Mouse (Mus musculus) testis, postnatal 10 days (tissue): Measurements from ENCODE around the gene Gm29735.
"Not testable (repeated sequence)": the region's sequence is repeated elsewhere in the genome, so short reads cannot be mapped to it uniquely, and the experiment has no call there.

Experiments
- DNase-seq: peaks from one replicate; pipeline ENCODE4 v3.0.0; 2021; ENCODE audit warnings: low spot score

The Gm29735 gene

DNA sequence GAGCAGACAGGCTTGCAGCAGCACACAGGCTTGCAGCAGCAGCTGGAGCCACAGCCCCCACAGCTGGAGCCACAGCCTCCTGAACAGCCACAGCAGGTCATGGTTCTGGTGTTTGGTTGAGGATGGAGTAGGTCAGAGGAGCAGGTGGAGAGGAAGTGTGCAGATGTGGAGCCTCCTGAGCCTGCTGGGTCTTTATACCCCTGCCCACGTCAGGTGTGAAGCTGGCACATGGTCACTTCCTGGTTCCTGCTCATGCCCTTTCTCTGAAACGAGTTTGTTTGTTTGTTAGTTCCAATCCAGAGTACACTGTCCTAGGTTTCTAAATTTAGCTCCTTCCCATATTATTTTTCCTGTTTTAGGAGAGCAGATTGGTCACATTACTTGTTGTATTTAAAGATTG, at the start of gene Gm29735:
TSS of gene Gm29735 (minus strand) at position 101 of the 400 bp plus-strand sequence.
- not testable (repeated sequence) for DNase-seq

DNA sequence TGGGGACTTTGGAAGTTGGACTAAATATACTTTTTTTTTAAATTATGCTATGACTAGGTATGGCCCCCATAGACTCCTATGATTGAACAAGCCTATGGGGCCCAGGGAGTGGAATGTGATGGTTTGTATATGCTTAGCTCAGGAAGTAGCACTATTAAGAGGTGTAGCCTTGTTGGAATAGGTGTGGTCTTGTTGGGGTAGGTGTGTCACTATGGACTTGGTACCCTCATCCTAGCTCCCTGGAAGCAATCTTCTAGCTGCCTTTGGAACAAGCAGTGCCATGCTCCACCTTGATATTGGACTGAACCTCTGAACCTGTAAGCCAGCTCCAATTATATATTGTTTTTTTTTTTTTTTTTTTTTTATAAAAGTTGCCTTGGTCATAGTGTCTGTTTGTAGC, 48.6 kb upstream of the Gm29735 start:
- DNase-seq = no peak

- no peak for DNase-seq
Measured at GRCm38 (mm10) chr7:142201064-142201463, 44.2 kb upstream of the Gm29735 start, which contains the start of gene Krtap5-3. Gene Krtap5-3, plus strand, starts transcription at chr7:142201364.

DNA sequence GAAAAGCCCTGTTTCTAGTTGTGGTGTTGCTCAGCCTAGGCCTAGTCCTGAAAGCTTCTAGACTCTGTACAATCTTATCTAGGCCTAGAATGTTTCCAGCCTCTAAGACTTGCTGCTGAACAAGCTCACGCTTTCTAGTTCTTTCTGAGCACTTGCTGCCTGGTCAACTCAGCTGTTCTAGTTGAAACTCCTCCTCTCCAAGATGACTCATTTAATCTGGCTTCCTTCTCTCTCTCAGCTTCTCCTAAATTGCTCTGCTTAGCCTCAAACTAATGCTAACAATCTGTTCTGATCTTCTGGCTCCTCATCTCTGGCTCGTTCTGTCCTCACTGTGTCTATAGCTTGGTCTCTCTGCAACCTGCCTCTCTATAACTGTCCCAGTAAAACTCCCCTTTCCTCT, 41.8 kb upstream of the Gm29735 start:
- DNase-seq = no peak

- no peak for DNase-seq
Measured at GRCm38 (mm10) chr7:142190289-142190688, 33.4 kb upstream of the Gm29735 start, which contains the start of gene Gm10153. Gene Gm10153, minus strand, starts transcription at chr7:142190389.

DNA sequence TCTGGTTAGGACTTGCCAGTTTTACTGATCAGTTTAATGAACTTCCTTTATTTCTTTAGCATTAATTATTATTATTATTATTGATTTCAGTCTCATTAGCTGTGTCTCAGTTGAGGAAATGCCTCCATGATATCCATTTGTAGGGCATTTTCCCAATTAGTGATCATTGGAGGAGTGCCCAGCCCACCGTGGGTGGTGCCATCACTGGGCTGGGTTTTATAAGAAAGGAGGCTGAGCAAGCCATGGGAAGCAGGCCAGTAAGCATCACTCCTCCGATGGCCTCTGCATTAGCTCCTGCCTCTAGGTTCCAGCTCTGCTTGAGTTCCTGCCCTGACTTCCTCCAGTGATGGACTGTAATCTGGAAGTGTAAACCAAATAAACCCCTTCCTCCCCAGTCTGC, 31.2 kb upstream of the Gm29735 start:
- DNase-seq = no peak

GRCm38 (mm10) chr7:142181021-142181420, 24.1 kb upstream of the Gm29735 start:
- no peak for DNase-seq

- no peak for DNase-seq
Measured at GRCm38 (mm10) chr7:142178685-142179084, 21.8 kb upstream of the Gm29735 start.

DNA sequence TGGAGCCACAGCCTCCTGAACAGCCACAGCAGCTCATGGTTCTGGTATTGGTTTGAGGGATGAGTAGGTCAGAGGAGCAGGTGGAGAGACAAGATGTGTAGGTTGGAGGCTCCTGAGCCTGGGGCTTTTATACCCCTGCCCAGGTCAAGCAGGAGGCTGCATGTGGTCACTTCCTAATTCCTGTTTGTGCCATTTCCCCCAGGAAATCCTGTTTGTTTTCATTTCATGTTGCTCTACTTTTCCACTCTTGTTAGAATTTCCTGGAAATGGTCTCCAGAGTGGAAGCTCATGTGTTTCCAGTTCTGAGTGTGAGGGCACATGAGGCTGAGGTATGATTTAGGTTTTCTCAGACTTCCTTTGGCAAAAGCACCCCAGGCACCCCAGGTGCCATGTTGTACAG, 19.0 kb upstream of the Gm29735 start, which contains the start of gene Krtap5-2:
TSS of gene Krtap5-2 (minus strand) at position 101 of the 400 bp plus-strand sequence.
- DNase-seq = not testable (repeated sequence)

- DNase-seq = no peak
Measured at GRCm38 (mm10) chr7:142169836-142170235, 12.9 kb upstream of the Gm29735 start.

- DNase-seq = not testable (repeated sequence)
Measured at GRCm38 (mm10) chr7:142165639-142166038, 8.7 kb upstream of the Gm29735 start, which contains the start of gene Gm4553. Gene Gm4553, minus strand, starts transcription at chr7:142165739.

GRCm38 (mm10) chr7:142159366-142159765, 2.5 kb upstream of the Gm29735 start:
- DNase-seq = no peak

- DNase-seq = no peak
Measured at GRCm38 (mm10) chr7:142155308-142155707, 1.6 kb downstream of the Gm29735 start.

- DNase-seq = no peak
Measured at GRCm38 (mm10) chr7:142152191-142152590, 4.7 kb downstream of the Gm29735 start.

- DNase-seq = no peak
Measured at GRCm38 (mm10) chr7:142148633-142149032, 8.3 kb downstream of the Gm29735 start.

DNA sequence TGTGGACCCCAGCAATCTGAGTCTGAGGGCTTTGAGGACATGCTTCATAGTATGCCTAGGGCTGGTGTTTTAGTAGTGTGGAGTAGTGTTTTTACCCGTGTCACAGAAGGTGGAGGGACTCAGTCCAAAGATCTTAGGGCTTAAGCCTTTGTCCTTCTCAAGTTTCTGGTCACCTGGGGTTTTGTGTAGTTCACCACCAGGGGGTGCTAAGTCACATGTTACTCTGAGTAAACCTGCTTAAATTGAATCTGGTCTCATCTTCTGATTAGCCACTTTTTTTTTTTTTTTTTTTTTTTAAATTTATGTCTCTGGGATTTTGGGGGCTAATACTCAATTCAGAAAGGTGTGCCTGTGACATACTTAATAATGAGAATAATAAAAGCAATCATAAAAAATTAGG, 10.9 kb downstream of the Gm29735 start:
- peak; percentile 68 for DNase-seq

DNA sequence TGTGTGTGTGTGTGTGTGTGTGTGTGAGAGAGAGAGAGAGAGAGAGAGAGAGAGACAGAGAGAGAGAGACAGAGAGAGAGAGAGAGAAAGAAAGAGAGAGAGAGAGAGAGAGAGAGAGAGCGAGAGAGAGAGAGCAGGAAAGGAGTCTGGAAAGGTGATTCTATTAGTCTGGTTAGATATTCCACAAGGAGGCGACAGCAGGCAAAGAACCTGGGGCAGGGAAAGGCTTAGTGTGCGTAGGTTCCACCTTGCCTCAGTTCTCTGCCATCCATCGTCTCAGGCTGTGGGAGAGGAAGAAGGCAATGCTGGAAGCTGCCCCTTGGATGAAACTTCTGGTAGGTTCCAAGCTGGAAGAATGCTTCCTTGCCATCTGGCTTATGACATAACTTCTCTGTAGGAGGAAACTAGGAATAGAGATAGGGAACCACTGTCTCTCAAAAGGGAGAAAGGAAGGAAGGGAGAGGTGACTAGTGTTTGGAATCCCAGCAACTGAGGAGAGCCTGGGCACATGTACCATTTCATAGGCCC, 11.4 kb downstream of the Gm29735 start:
- no peak for DNase-seq

- DNase-seq = no peak
Measured at GRCm38 (mm10) chr7:142144507-142144906, 12.4 kb downstream of the Gm29735 start, which contains the start of gene Gm45337. Gene Gm45337, minus strand, starts transcription at chr7:142144607.

GRCm38 (mm10) chr7:142143506-142144010, 13.4 kb downstream of the Gm29735 start:
- DNase-seq = not testable (repeated sequence)

GRCm38 (mm10) chr7:142140696-142141095, 16.2 kb downstream of the Gm29735 start:
- no peak for DNase-seq

DNA sequence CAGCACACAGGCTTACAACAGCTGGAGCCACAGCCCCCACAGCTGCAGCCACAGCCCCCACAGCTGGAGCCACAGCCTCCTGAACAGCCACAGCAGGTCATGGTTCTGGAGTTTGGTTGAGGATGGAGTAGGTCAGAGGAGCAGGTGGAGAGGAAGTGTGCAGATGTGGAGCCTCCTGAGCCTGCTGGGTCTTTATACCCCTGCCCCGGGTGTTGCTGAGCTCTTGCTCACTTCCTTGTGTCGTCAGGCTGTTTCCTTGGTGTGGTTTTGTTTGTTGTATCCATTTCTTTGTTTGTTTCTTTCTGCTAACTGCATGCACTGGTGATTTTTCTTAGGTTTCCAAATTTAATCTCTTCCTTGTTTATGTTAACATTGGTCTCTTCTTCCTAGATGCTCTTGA, 21.0 kb downstream of the Gm29735 start, which contains the start of gene Gm39115:
TSS of gene Gm39115 (minus strand) at position 101 of the 400 bp plus-strand sequence.
- DNase-seq = not testable (repeated sequence)

DNA sequence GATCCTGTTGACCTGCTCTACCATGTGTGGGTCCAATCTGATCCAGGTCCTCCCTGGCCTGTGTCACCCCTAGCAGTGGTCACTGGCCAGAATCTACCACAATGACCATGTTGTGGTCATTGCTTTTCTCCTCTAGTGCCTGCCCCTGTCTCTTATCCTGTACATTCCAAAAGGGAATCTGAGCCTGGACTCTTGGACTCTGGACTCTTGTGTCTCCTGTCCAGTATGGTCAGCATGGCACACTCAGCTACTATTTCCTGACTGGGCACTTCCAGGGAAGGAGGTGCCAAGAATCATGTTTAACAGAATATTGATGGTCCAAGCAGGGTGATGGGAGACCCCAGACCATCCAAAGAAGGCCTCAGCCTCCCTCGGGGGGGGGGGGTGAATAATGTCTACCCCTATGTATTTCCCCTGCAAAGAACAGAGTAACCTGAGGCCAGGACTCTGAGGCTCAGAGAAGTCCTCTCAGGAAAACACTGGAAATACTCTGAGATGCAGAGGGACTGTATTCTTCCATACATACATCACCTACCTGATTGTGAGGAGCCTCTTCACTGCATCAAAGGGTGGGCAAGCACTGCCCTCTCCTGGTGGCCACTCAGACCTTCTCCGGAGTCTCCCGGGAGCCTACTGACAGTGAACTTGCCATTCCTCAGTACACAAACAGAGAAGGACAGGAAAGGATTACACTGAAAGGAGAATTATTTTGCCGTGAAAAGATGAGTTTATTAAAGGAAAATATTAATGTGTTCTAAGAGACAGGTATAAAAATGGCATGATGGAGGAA, 22.5 kb downstream of the Gm29735 start:
- DNase-seq = no peak

GRCm38 (mm10) chr7:142128843-142129242, 28.1 kb downstream of the Gm29735 start:
- DNase-seq = no peak
